Mouse (Mus musculus): ENCODE measurements around the gene Pcmtd2. TPM values are rescaled to one million over a fixed set of nuclear protein-coding genes. Genes with fewer than 3 reads are reported as not detected.

The Pcmtd2 gene
- total and polyA plus RNA-seq, 2 experiments from 2014 or later: 18.3 to 28.9 TPM

GRCm38 (mm10) chr2:181829032-181829650 lies 8.5 kb upstream of the Pcmtd2 start:
- Histone ChIP-seq H3K4me3 (ENCODE audit: low read depth, low read length) (no peak overlapping the region), H3K27me3 (ENCODE audit: control insufficient read depth, insufficient read depth, low read length) (no peaks in the 10 kb centered on the region), H3K36me3 (replicated peaks; ENCODE audit: control insufficient read depth, insufficient read depth, low read length) (no peaks in the 10 kb centered on the region), H3K9me3 (replicated peaks; ENCODE audit: control insufficient read depth, low read length) (no peaks in the 10 kb centered on the region), H3K27ac (ENCODE audit: low read depth) (no peak overlapping the region), H3K9ac (replicated peaks; ENCODE audit: low read depth, low read length) (no peak overlapping the region), H3K4me2 (ENCODE audit: low read depth, low read length) (no peak overlapping the region), H3K4me1 (ENCODE audit: control insufficient read depth, insufficient read depth) (no peaks in the 10 kb centered on the region)
- ATAC-seq (ENCODE audit: insufficient read depth, low read depth): no peak
- WGBS: 43% methylated on average over 2 of the region's 2 CpGs
- no peak for TF ChIP-seq CTCF (IDR thresholded peaks at IDR 0.05; ENCODE audit: low read depth)
- no peak for TF ChIP-seq EP300 (IDR thresholded peaks at IDR 0.05; ENCODE audit: low read depth)
- no peak for DNase-seq (ENCODE audit: low spot score)

GRCm38 (mm10) chr2:181832745-181833144 lies 4.9 kb upstream of the Pcmtd2 start:
- no peak overlapping the region for H3K9ac ChIP-seq (replicated peaks; ENCODE audit: low read depth, low read length)
- H3K36me3 ChIP-seq (replicated peaks; ENCODE audit: control insufficient read depth, insufficient read depth, low read length): no peaks in the 10 kb centered on the region
- ATAC-seq (ENCODE audit: insufficient read depth, low read depth): no peak
- no peaks in the 10 kb centered on the region for H3K9me3 ChIP-seq (replicated peaks; ENCODE audit: control insufficient read depth, low read length)
- H3K4me2 ChIP-seq (ENCODE audit: low read depth, low read length): no peak overlapping the region
- no peak overlapping the region for H3K27ac ChIP-seq (ENCODE audit: low read depth)
- DNase-seq (ENCODE audit: low spot score): no peak
- H3K4me1 ChIP-seq (ENCODE audit: control insufficient read depth, insufficient read depth): peaks cover 4% of the 10 kb centered on the region
- no peaks in the 10 kb centered on the region for H3K27me3 ChIP-seq (ENCODE audit: control insufficient read depth, insufficient read depth, low read length)
- TF ChIP-seq CTCF (IDR thresholded peaks at IDR 0.05; ENCODE audit: low read depth): no peak
- TF ChIP-seq EP300 (IDR thresholded peaks at IDR 0.05; ENCODE audit: low read depth): no peak
- 56% methylated on average over 2 of the region's 2 CpGs for WGBS
- H3K4me3 ChIP-seq (ENCODE audit: low read depth, low read length): no peak overlapping the region

GRCm38 (mm10) chr2:181838293-181838680 lies 633 bp downstream of the Pcmtd2 start:
- Histone ChIP-seq H3K9ac (replicated peaks; ENCODE audit: low read depth, low read length) (peak overlapping the region; percentile 70), H3K27ac (ENCODE audit: low read depth) (peak overlapping the region; percentile 93), H3K4me1 (ENCODE audit: control insufficient read depth, insufficient read depth) (peaks cover 4% of the 10 kb centered on the region), H3K9me3 (replicated peaks; ENCODE audit: control insufficient read depth, low read length) (no peaks in the 10 kb centered on the region), H3K4me3 (ENCODE audit: low read depth, low read length) (peak overlapping the region; percentile 71), H3K36me3 (replicated peaks; ENCODE audit: control insufficient read depth, insufficient read depth, low read length) (peaks cover 17% of the 10 kb centered on the region), H3K4me2 (ENCODE audit: low read depth, low read length) (peak overlapping the region; percentile 65), H3K27me3 (ENCODE audit: control insufficient read depth, insufficient read depth, low read length) (no peaks in the 10 kb centered on the region)
- TF ChIP-seq EP300 (IDR thresholded peaks at IDR 0.05; ENCODE audit: low read depth) (no peak), CTCF (IDR thresholded peaks at IDR 0.05; ENCODE audit: low read depth) (no peak)
- 2% methylated on average over 3 of the region's 3 CpGs for WGBS
- DNase-seq (ENCODE audit: low spot score): peak; percentile 6
- ATAC-seq (ENCODE audit: insufficient read depth, low read depth): no peak; the same call in 1 of the 2 replicates

DNA sequence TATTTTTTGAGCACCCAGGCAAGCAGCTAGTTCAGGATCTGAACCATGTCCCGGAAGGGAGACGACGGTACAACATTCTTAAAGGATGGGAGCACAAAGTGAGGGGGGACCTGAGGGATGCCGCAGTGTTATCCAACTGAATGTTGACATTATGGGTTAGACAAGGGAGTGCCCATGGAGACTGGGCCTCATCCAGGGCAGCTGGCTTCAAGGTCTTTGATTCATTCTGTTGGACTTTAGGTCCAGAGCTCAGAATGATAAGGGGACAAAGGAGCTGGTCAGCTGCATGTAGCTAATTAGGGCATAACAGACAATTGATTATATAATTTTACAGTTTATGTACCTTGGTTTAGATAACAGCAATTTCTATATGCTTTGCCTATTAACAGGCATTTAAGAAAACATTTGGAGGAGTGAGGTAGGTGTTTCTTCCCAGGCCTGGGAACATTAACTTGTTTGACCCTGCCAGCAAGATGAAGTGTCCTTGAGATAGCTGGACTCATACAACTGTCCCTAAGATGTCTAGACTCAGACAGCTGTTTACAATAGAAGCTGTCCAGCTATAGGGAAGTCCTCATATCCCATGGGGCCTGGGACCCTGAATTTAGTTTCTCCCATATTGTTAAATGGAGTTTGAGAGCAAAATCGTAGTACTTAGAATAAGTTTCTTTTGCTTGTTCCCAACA lies 8.2 kb downstream of the Pcmtd2 start:
- no peak for TF ChIP-seq EP300 (IDR thresholded peaks at IDR 0.05; ENCODE audit: low read depth)
- TF ChIP-seq CTCF (IDR thresholded peaks at IDR 0.05; ENCODE audit: low read depth): no peak
- Histone ChIP-seq H3K9me3 (replicated peaks; ENCODE audit: control insufficient read depth, low read length) (no peaks in the 10 kb centered on the region), H3K36me3 (replicated peaks; ENCODE audit: control insufficient read depth, insufficient read depth, low read length) (peaks cover 55% of the 10 kb centered on the region), H3K4me1 (ENCODE audit: control insufficient read depth, insufficient read depth) (no peaks in the 10 kb centered on the region), H3K4me3 (ENCODE audit: low read depth, low read length) (no peak overlapping the region), H3K9ac (replicated peaks; ENCODE audit: low read depth, low read length) (no peak overlapping the region), H3K4me2 (ENCODE audit: low read depth, low read length) (no peak overlapping the region), H3K27ac (ENCODE audit: low read depth) (no peak overlapping the region), H3K27me3 (ENCODE audit: control insufficient read depth, insufficient read depth, low read length) (no peaks in the 10 kb centered on the region)
- ATAC-seq (ENCODE audit: insufficient read depth, low read depth): no peak
- no peak for DNase-seq (ENCODE audit: low spot score)
- 82% methylated on average over 5 of the region's 5 CpGs for WGBS

- ATAC-seq (ENCODE audit: insufficient read depth, low read depth) (peak; percentile 100), DNase-seq (ENCODE audit: low spot score) (peak; percentile 95)
- peak within 1 kb of the TSS; percentile 41 for H3K27ac ChIP-seq (ENCODE audit: low read depth)
- no peaks in the 10 kb centered on the region for H3K9me3 ChIP-seq (replicated peaks; ENCODE audit: control insufficient read depth, low read length)
- H3K4me2 ChIP-seq (ENCODE audit: low read depth, low read length): peak within 1 kb of the TSS; percentile 85
- WGBS: under 1% methylated on average over 35 of the region's 35 CpGs
- H3K9ac ChIP-seq (replicated peaks; ENCODE audit: low read depth, low read length): peak within 1 kb of the TSS; percentile 69
- H3K36me3 ChIP-seq (replicated peaks; ENCODE audit: control insufficient read depth, insufficient read depth, low read length): peaks cover 7% of the 10 kb centered on the region
- H3K27me3 ChIP-seq (ENCODE audit: control insufficient read depth, insufficient read depth, low read length): no peaks in the 10 kb centered on the region
- peaks cover 10% of the 10 kb centered on the region; the same call in 1 of the 2 replicates for H3K4me1 ChIP-seq (ENCODE audit: control insufficient read depth, insufficient read depth)
- TF ChIP-seq CTCF (IDR thresholded peaks at IDR 0.05; ENCODE audit: low read depth) (no peak), EP300 (IDR thresholded peaks at IDR 0.05; ENCODE audit: low read depth) (no peak)
- peak within 1 kb of the TSS; percentile 64 for H3K4me3 ChIP-seq (ENCODE audit: low read depth, low read length)
Measured at GRCm38 (mm10) chr2:181863791-181864535, 26.3 kb downstream of the Pcmtd2 start, which contains the start of gene Polr3k. TSS of gene Polr3k (plus strand) at chr2:181864337.

Measured in heart, postnatal 0 days (tissue).